Mouse (Mus musculus) hindbrain, embryonic 16.5 days (tissue): ENCODE data around the gene Zswim8. TPM values are rescaled to one million over a fixed set of nuclear protein-coding genes. Genes with fewer than 3 reads are reported as not detected.

ENCODE experiments used
- ATAC-seq: fragments of 200-750 bp; cut with Nextera tagmentation; 2 replicates; pipeline ENCODE4 v1.8.0; 2017; ENCODE audit warnings: moderate TSS enrichment, moderate library complexity
- H3K27ac ChIP-seq: fragments of 300-500 bp; sonication (generic); 2 replicates; pipeline ENCODE4 v1.5.1; 2014; ENCODE audit warnings: low read depth, mild to moderate bottlenecking, control low read depth, low read length, moderate library complexity
- H3K27me3 ChIP-seq: fragments of 300-500 bp; sonication (generic); replicated peaks from 2 replicates; pipeline ENCODE4 v1.6.1; 2014; ENCODE audit warnings: low read length; ENCODE audit not compliant: control insufficient read depth, insufficient read depth
- H3K36me3 ChIP-seq: fragments of 300-500 bp; sonication (generic); 2 replicates; pipeline ENCODE4 v1.6.1; 2014; ENCODE audit warnings: mild to moderate bottlenecking, low read length, moderate library complexity, mixed read lengths; ENCODE audit not compliant: control insufficient read depth, insufficient read depth
- H3K4me1 ChIP-seq: fragments of 300-500 bp; sonication (generic); 2 replicates; pipeline ENCODE4 v1.6.1; 2014; ENCODE audit warnings: low read depth, low read length; ENCODE audit not compliant: control insufficient read depth, insufficient read depth
- H3K4me2 ChIP-seq: fragments of 300-500 bp; sonication (generic); 2 replicates; pipeline ENCODE4 v1.6.1; 2014; ENCODE audit warnings: mild to moderate bottlenecking, low read length, control low read depth, moderate library complexity
- H3K4me3 ChIP-seq: fragments of 300-500 bp; sonication (generic); 2 replicates; pipeline ENCODE4 v1.5.1; 2014; ENCODE audit warnings: mild to moderate bottlenecking, low read length, control low read depth, moderate library complexity
- H3K9ac ChIP-seq: fragments of 300-500 bp; sonication (generic); 2 replicates; pipeline ENCODE4 v1.6.1; 2014; ENCODE audit warnings: low read depth, mild to moderate bottlenecking, control low read depth, low read length, moderate library complexity
- H3K9me3 ChIP-seq: fragments of 300-500 bp; sonication (generic); 2 replicates; pipeline ENCODE4 v1.6.1; 2014; ENCODE audit warnings: mild to moderate bottlenecking, low read length, moderate library complexity; ENCODE audit not compliant: control insufficient read depth
- WGBS: fragments of 180-500 bp; shearing (Covaris S2); extraction: QIAGEN DNeasy Blood & Tissue Kit; methylation state at CpG from one replicate; pipeline ENCODE4 v1.1.7; 2014; 5-methylcytosine and 5-hydroxymethylcytosine counted together
- polyA plus RNA-seq: library from polyadenylated mRNA; unstranded; fragments of >200 nt; fragmentation: Nextera tagmentation; extraction: Ambion mirVana; gene quantifications from 2 replicates; pipeline ENCODE4 v1.2.1, GENCODE M21; 2015

Gene Zswim8
- polyA plus RNA-seq = 36.1 and 42.2 TPM in 2 replicates

DNA sequence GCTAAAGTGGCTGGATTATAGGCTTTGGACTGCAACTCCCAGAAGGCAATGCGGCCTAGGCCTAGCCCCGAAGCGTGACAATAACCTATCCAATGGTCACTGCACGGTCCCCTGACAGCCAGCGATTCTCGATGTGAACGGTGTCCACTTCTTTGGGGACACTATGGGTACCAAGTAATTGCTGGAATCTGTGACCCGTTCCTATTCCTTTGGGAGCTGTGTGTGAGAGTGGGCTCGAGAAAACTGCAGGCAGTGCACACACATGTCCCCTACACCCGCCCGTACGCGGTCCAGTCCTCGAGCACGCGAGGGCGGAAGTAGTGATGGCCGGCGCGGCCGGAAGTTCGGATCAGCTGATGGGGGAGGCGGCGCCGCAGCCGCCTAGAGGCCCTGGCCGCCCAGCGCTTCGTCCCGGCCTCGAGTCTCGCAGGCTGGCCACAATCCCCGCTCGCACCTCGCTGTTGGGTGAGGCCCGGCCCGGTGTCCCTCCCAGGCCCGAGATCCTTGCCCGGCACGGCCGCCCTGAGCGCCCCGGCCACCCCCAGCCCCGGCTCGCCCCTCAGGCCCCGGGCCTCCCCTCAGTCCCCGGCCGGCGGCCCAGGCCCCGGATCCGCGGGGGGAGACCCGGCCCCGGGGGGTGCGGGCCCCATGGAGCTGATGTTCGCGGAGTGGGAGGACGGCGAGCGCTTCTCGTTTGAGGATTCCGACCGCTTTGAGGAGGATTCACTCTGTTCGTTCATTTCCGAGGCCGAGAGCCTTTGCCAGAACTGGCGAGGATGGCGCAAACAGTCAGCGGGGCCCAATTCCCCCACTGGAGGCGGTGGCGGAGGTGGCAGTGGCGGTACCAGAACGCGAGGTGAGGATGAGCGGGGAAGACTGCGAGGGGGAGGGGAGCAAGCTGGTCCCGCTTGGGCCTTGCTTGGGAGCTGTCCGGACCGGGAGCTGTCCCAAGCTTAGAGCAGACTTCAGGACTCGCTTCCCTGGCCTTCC lies at the start of gene Zswim8:
Gene Zswim8, plus strand, starts transcription at position 352 of the 990 bp plus-strand sequence.
- Histone ChIP-seq H3K9me3 (no peaks in the 10 kb centered on the region), H3K4me2 (peak within 1 kb of the TSS; percentile 57), H3K4me3 (peak within 1 kb of the TSS; percentile 90), H3K4me1 (peaks cover 18% of the 10 kb centered on the region), H3K27me3 (no peaks in the 10 kb centered on the region), H3K9ac (peak within 1 kb of the TSS; percentile 98), H3K27ac (peak within 1 kb of the TSS; percentile 86), H3K36me3 (peaks cover 15% of the 10 kb centered on the region; the same call in 1 of the 2 replicates)
- ATAC-seq = peak; percentile 96
- WGBS = 1% methylated on average over 80 of the region's 80 CpGs

DNA sequence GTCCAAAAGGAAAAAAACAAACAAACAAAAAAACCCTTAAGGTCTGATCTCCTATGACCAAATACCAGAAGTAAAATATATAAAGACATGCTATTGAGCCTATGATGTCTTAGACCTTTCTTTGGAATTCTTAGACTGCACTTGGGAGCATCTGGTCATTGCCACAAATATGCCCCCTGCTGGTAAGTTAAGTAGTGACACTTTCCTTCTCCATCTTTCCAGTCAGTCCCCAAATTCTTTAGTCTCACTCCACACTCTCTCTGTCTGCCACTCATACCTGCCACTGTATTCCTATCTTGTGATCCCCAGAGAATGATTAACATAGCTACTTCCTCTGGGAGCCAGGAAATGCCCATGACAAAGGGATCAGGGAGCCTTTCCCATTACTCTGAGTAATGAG lies 49.0 kb upstream of the Zswim8 start:
- no peak overlapping the region for H3K27ac ChIP-seq
- H3K4me2 ChIP-seq = no peak overlapping the region
- H3K9me3 ChIP-seq = no peaks in the 10 kb centered on the region
- H3K36me3 ChIP-seq = no peaks in the 10 kb centered on the region
- H3K27me3 ChIP-seq = no peaks in the 10 kb centered on the region
- no peak overlapping the region for H3K9ac ChIP-seq
- peaks cover 11% of the 10 kb centered on the region; the same call in 1 of the 2 replicates for H3K4me1 ChIP-seq
- no peak overlapping the region for H3K4me3 ChIP-seq
- ATAC-seq = no peak

DNA sequence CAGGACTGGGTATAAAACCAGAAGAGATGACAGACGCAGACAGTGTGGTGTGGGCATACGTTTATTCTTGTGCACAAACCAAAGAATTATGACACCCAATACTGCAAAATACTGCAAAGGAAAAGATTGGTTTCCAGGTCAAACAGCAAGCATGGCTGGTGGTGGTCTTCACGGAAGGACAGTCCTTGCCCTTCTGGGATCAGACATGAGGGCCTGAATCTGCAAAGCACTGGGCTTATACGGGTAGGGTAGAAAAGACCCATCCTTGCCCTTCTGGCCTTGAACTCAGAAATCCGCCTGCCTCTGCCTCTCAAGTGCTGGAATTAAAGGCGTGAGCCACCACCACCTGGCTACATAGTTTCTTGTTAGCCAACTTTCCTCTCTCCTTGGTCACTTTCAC lies 48.5 kb upstream of the Zswim8 start:
- Histone ChIP-seq H3K4me2 (no peak overlapping the region), H3K9me3 (no peaks in the 10 kb centered on the region), H3K4me3 (no peak overlapping the region), H3K9ac (no peak overlapping the region), H3K27ac (no peak overlapping the region), H3K4me1 (peaks cover 11% of the 10 kb centered on the region; the same call in 1 of the 2 replicates), H3K36me3 (no peaks in the 10 kb centered on the region), H3K27me3 (no peaks in the 10 kb centered on the region)
- no peak for ATAC-seq
- WGBS = 84% methylated on average over 6 of the region's 6 CpGs

DNA sequence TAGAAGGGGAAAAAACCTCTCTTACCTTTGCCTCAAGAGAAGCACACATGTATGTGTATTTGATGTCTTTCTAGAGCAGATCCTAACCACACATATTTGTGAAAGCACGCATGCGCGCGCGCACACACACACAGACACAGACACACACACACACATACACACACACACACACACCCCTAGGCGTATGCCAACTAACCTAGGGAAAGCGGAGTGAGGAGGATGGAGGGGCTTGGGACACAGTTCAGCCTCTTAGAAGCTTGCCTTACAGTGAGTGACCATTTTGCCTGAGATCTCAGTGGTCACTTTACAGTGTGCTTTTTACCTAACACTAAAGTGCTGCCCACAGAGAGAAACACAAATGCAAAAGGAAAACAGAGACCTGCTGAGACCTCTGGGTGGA lies 47.7 kb upstream of the Zswim8 start:
- Histone ChIP-seq H3K9me3 (no peaks in the 10 kb centered on the region), H3K27ac (no peak overlapping the region), H3K4me2 (no peak overlapping the region), H3K4me1 (peaks cover 11% of the 10 kb centered on the region; the same call in 1 of the 2 replicates), H3K36me3 (no peaks in the 10 kb centered on the region), H3K9ac (no peak overlapping the region), H3K27me3 (no peaks in the 10 kb centered on the region), H3K4me3 (no peak overlapping the region)
- no peak for ATAC-seq
- 96% methylated on average over 7 of the region's 7 CpGs for WGBS

DNA sequence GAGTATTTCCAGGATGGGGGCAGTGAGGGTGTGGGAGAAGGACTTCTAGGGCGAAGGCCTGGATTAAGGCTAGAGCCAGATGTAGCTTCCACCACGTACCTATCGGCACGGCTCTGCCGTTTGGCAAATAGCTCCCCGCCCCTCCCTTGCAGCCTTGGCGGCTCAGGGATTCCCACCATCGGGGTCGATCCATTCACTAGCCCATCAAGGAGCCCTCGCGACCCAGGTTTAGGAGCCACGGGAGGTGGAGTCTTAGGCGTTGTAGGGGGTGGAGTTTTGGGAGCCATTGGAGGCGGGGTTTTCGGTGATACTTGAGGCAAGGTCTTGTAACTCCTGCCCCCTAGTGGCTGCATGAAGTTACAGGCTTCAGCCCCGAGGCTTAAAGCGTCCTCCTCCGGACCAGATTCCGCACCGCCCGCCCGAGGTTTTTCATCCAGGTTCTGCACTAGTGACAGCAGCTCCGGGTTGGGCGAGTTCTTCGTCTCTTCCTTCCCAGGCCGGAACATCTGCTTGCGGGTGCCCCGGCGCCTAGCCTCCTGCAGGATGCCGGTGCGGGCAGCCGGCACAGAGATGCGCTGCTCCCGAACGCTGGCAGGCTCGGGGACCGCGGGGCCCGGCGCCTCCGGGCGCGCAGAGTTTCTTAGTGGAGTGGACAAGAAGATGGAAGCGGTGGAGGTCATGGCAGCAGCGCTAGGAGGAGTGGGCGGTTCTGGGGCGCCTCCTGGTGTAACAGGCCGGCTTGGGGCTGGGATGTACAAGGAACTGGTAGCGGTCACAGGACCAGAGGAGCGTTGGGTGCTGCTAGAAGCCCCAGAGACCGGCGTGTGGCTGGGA lies 46.3 kb upstream of the Zswim8 start:
- H3K9me3 ChIP-seq = no peaks in the 10 kb centered on the region
- peak overlapping the region; percentile 85 for H3K9ac ChIP-seq
- H3K4me1 ChIP-seq = peaks cover 11% of the 10 kb centered on the region; the same call in 1 of the 2 replicates
- H3K4me3 ChIP-seq = peak overlapping the region; percentile 79
- peak overlapping the region; percentile 93 for H3K27ac ChIP-seq
- H3K36me3 ChIP-seq = no peaks in the 10 kb centered on the region
- ATAC-seq = peak; percentile 87
- WGBS = under 1% methylated on average over 50 of the region's 52 CpGs
- H3K4me2 ChIP-seq = peak overlapping the region; percentile 76
- no peaks in the 10 kb centered on the region for H3K27me3 ChIP-seq

DNA sequence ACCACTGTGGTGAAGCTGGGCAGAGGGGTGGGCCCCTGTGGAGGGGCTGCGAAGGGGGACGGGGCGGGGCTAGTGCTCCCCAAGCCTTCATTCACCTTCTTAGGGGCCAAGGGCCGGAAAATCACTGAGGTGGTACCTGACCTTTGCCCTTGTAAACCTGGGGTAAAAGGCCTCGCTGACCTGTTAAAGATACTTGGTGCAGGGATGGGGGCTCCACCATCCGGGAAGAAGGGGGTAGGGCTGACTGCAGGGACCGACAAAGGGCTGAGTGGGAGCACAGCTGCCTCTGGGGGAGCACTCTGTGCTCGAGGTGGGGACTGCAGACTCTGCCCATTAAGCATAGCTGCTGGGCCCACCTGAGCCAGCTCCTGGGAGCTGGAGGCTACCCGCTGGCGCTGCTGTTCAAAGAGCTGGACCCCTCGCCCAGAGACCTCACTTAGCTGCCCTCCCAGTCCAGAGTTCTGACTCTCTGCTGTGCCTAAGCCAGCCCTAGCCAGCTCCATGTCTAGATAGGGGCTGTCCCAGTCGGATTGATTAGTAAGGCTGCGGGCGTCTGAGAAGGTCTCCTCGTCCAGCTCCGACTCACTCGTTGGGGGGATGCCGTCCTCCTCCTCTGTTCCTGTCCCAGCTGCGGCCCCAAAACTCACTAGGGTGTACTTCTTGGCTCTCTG lies 45.6 kb upstream of the Zswim8 start:
- H3K9me3 ChIP-seq = no peaks in the 10 kb centered on the region
- peak overlapping the region; percentile 93 for H3K27ac ChIP-seq
- peaks cover 11% of the 10 kb centered on the region; the same call in 1 of the 2 replicates for H3K4me1 ChIP-seq
- WGBS = 7% methylated on average over 19 of the region's 19 CpGs
- ATAC-seq = peak; percentile 51
- H3K36me3 ChIP-seq = no peaks in the 10 kb centered on the region
- H3K27me3 ChIP-seq = no peaks in the 10 kb centered on the region
- peak overlapping the region; percentile 85 for H3K9ac ChIP-seq
- peak overlapping the region; percentile 76 for H3K4me2 ChIP-seq
- peak overlapping the region; percentile 79 for H3K4me3 ChIP-seq

DNA sequence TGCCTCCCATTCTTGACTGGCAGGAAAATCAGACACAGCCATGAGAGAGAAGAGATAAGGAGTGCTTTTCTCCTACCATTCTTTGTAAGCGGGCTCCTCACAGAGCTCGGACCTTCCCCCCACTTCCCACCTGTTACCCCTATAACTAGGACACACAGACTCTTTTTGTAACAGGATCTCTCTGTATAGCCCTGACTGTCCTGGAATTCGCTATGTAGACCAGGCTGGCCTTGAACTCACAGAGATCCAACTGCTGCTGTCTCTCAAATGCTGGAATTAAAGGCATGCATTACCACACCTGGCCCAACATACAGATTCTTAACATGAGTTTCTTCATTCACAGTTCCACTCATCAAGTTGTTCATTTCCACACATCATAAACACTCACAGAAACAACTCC lies 44.6 kb upstream of the Zswim8 start:
- Histone ChIP-seq H3K9ac (peak overlapping the region; percentile 85; the same call in 1 of the 2 replicates), H3K27ac (no peak overlapping the region), H3K9me3 (no peaks in the 10 kb centered on the region), H3K36me3 (no peaks in the 10 kb centered on the region), H3K4me3 (no peak overlapping the region), H3K27me3 (no peaks in the 10 kb centered on the region), H3K4me2 (peak overlapping the region; percentile 76), H3K4me1 (peaks cover 11% of the 10 kb centered on the region; the same call in 1 of the 2 replicates)
- 87% methylated on average over 3 of the region's 3 CpGs for WGBS
- ATAC-seq = no peak

DNA sequence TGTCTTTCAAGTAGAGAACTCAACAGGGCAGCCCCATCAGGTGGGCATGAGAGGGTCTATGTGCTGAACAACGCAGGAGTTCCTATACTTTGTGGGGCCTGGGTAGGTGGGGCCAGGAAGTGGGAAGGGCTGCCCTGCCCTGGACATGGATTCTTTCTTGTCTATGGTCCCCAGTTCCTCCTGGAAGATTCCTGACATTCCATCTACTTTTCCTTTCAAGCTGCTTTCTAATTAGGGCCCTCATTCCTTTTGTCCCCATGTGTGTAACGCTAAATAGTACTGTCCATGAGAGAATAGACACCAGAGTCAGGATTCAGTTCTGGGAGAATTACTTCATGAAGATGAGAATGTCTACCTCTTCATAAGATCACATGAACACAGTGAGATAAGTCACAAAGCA lies 43.8 kb upstream of the Zswim8 start:
- 81% methylated on average over 2 of the region's 2 CpGs for WGBS

More for the DNA sequence above, 43.8 kb upstream of the Zswim8 start:
- ATAC-seq = no peak
- no peak overlapping the region for H3K27ac ChIP-seq
- H3K9me3 ChIP-seq = no peaks in the 10 kb centered on the region
- no peak overlapping the region for H3K4me2 ChIP-seq
- no peak overlapping the region for H3K4me3 ChIP-seq
- H3K27me3 ChIP-seq = no peaks in the 10 kb centered on the region; the same call in 1 of the 2 replicates
- no peak overlapping the region for H3K9ac ChIP-seq
- peaks cover 11% of the 10 kb centered on the region; the same call in 1 of the 2 replicates for H3K4me1 ChIP-seq
- no peaks in the 10 kb centered on the region for H3K36me3 ChIP-seq
